Comparison of ENCODE assay signal across 24 mouse cellular contexts in genomic region chr6:47621039-47621438, GRCm38 (mm10). TPM values are rescaled to one million over a fixed set of nuclear protein-coding genes. Genes with fewer than 3 reads are reported as not detected.
DNase-seq lines count a peak whose midpoint lies in the region; ATAC-seq and TF ChIP-seq lines count a peak whose summit lies in the region.
"Had no signal": no experiment of that assay in that cellular context is flagged by ENCODE, and none has a peak within 500 bp of the region (broad histone marks: within the 10 kb centered on the region; RNA-seq: fewer than 3 reads in every experiment).

No protein-coding gene starts in this region.

- H3K27me3 ChIP-seq in CH12.LX (replicated peaks), result no peaks in the 10 kb centered on the region
- H3K27me3 ChIP-seq: embryonic facial prominence, embryonic 15.5 days; forebrain, embryonic 12.5 days; heart, embryonic 13.5 days; limb, embryonic 13.5 days had no signal

- peak; percentile 100 for TF ChIP-seq EP300 in CH12.LX (IDR thresholded peaks at IDR 0.05; ENCODE audit: low read length)

- no peak overlapping the region for H3K4me3 ChIP-seq in CH12.LX (replicated peaks in 1 of 3; ENCODE audit: low read depth in 2 of 3, low read length in 2 of 3, poor library complexity in 1 of 3)
- H3K4me3 ChIP-seq: embryonic facial prominence, embryonic 15.5 days; forebrain, embryonic 12.5 days; heart, embryonic 13.5 days; limb, embryonic 13.5 days had no signal

- peaks cover 8 to 43% of the 10 kb centered on the region in 2 experiments; a peak in 3 of 4 replicates for H3K4me1 ChIP-seq in CH12.LX (ENCODE audit: control insufficient read depth in 1 of 2, insufficient read depth in 2 of 2)
- H3K4me1 ChIP-seq: embryonic facial prominence, embryonic 15.5 days; forebrain, embryonic 12.5 days; heart, embryonic 13.5 days; limb, embryonic 13.5 days had no signal

- H3K9me3 ChIP-seq in CH12.LX (replicated peaks; ENCODE audit: low read length), result no peaks in the 10 kb centered on the region
- H3K9me3 ChIP-seq: embryonic facial prominence, embryonic 15.5 days; forebrain, embryonic 12.5 days; heart, embryonic 13.5 days; limb, embryonic 13.5 days had no signal

- H3K79me2 ChIP-seq in CH12.LX (replicated peaks; ENCODE audit: control insufficient read depth, extremely low read depth, insufficient read depth, poor library complexity, severe bottlenecking), result no peaks in the 10 kb centered on the region

- TF ChIP-seq POLR2A in CH12.LX (IDR thresholded peaks at IDR 0.05; ENCODE audit: low read depth, low read length), result peak; percentile 39; the same call in 1 of the 2 replicates

- ATAC-seq in erythroblast, adult 5-6 weeks (replicated peaks; ENCODE audit: low FRiP score, poor library complexity, severe bottlenecking), result no peak
- ATAC-seq: hindbrain, embryonic 16.5 days had no signal

- dilution Hi-C loops in CH12.LX (cut with MboI; ENCODE audit: extremely low pct_ligation_motif_present, extremely low pct_unique_long_range_greater_than_20kb, low sequenced_read_pairs), result no loop called here

- no peak for TF ChIP-seq CTCF in CH12.LX (conservative IDR thresholded peaks at IDR 0.05 in 1 of 2, IDR thresholded peaks at IDR 0.05 in 1 of 2; ENCODE audit: low read depth in 2 of 2, low read length in 2 of 2)

- no peak for TF ChIP-seq RAD21 in CH12.LX (IDR thresholded peaks at IDR 0.05; ENCODE audit: low read depth, low read length)

- DNase-seq in embryo, embryonic 10.5 days (ENCODE audit: low spot score), result peak; percentile 4
- no peak for DNase-seq in embryo, embryonic 11 days
- peak; percentile 97 for DNase-seq in CH12.LX (ENCODE audit: extremely low read depth)
- DNase-seq in induced T-regulatory cell, adult 2 months (ENCODE audit: low read depth), result peak; percentile 83
- DNase-seq in naive thymus-derived CD4-positive, alpha-beta T cell, adult 2 months (ENCODE audit: low read depth), result peak; percentile 14
- no peak for DNase-seq in layer of hippocampus, adult 9-11 months
- DNase-seq in ovary, postnatal 14 days (ENCODE audit: low spot score), result no peak
- DNase-seq: adrenal gland, postnatal 14 days; B cell, adult 2 months; cerebellum, adult 8-10 months; gastrocnemius, postnatal 25 days; heart, postnatal 4 days; kidney, adult 18-20 months; kidney, postnatal 25 days; lung, postnatal 10 days; thymus, postnatal 36 days had no signal

- H3K36me3 ChIP-seq in CH12.LX (replicated peaks in 1 of 2; ENCODE audit: control insufficient read depth in 1 of 2, insufficient read depth in 1 of 2, low read length in 1 of 2), result no peaks in the 10 kb centered on the region
- H3K36me3 ChIP-seq: embryonic facial prominence, embryonic 15.5 days; forebrain, embryonic 12.5 days; heart, embryonic 13.5 days; limb, embryonic 13.5 days had no signal

- peak overlapping the region; percentile 71 for H3K27ac ChIP-seq in CH12.LX (ENCODE audit: insufficient read depth, low read depth)
- H3K27ac ChIP-seq: embryonic facial prominence, embryonic 15.5 days; forebrain, embryonic 12.5 days; heart, embryonic 13.5 days; limb, embryonic 13.5 days; liver, embryonic 14.5 days had no signal

- H3K9ac ChIP-seq in CH12.LX (ENCODE audit: insufficient read depth, low read depth), result no peak overlapping the region
- H3K9ac ChIP-seq: embryonic facial prominence, embryonic 15.5 days; forebrain, embryonic 12.5 days; heart, embryonic 13.5 days; limb, embryonic 13.5 days; liver, embryonic 14.5 days had no signal

- in situ Hi-C loops in CH12.LX (cut with MboI; ENCODE audit: low pct_ligation_motif_present, low pct_unique_long_range_greater_than_20kb, low sequenced_read_pairs), result no loop called here

- peak overlapping the region; percentile 47 for H3K4me2 ChIP-seq in CH12.LX (ENCODE audit: insufficient read depth, low read depth, poor library complexity, severe bottlenecking)
- H3K4me2 ChIP-seq: embryonic facial prominence, embryonic 15.5 days; forebrain, embryonic 12.5 days; heart, embryonic 13.5 days; limb, embryonic 13.5 days; midbrain, embryonic 11.5 days had no signal

TF ChIP-seq in CH12.LX, 34 proteins besides CTCF, POLR2A, EP300 and RAD21:
- no peak for TF ChIP-seq SMC3 (IDR thresholded peaks at IDR 0.05; ENCODE audit: low read depth, low read length)
- no peak for TF ChIP-seq PAX5 (IDR thresholded peaks at IDR 0.05; ENCODE audit: low read length)
- TF ChIP-seq TCF12 (IDR thresholded peaks at IDR 0.05; ENCODE audit: low read depth, low read length), result peak; percentile 100
- no peak; the same call in 1 of the 2 replicates for TF ChIP-seq MXI1 (IDR thresholded peaks at IDR 0.05; ENCODE audit: low read depth, low read length)
- TF ChIP-seq CHD2 (IDR thresholded peaks at IDR 0.05; ENCODE audit: low read length), result peak; percentile 95
- TF ChIP-seq MEF2A (IDR thresholded peaks at IDR 0.05; ENCODE audit: borderline replicate concordance, low read depth, low read length), result peak; percentile 97
- peak; percentile 75; the same call in 1 of the 2 replicates for TF ChIP-seq MAX (IDR thresholded peaks at IDR 0.05; ENCODE audit: low read length)
- peak; percentile 95 for TF ChIP-seq MAFK (IDR thresholded peaks at IDR 0.05; ENCODE audit: insufficient replicate concordance, low read length)
- 0 out of 2 replicates have a peak, but pooled peaks have one; percentile 62 for TF ChIP-seq KAT2A (IDR thresholded peaks at IDR 0.05; ENCODE audit: insufficient replicate concordance, low read length)
- no peak for TF ChIP-seq GABPA (IDR thresholded peaks at IDR 0.05; ENCODE audit: insufficient replicate concordance, low read depth, low read length)
- peak; percentile 65 for TF ChIP-seq TBP (conservative IDR thresholded peaks at IDR 0.05; ENCODE audit: low read depth, low read length)
- TF ChIP-seq ZNF384 (IDR thresholded peaks at IDR 0.05; ENCODE audit: low read depth, low read length), result peak; percentile 56; the same call in 1 of the 2 replicates
- peak; percentile 99 for TF ChIP-seq BHLHE40 (IDR thresholded peaks at IDR 0.05; ENCODE audit: low read depth, low read length)
- no peak for TF ChIP-seq USF1 (IDR thresholded peaks at IDR 0.05; ENCODE audit: low read depth, low read length)
- no peak for TF ChIP-seq ZMIZ1 (IDR thresholded peaks at IDR 0.05; ENCODE audit: low read depth, low read length)
- no peak for TF ChIP-seq NELFE (IDR thresholded peaks at IDR 0.05; ENCODE audit: low read depth, low read length)
- TF ChIP-seq ELF1 (IDR thresholded peaks at IDR 0.05; ENCODE audit: low read depth, low read length), result peak; percentile 50; the same call in 1 of the 2 replicates
- TF ChIP-seq UBTF (IDR thresholded peaks at IDR 0.05; ENCODE audit: low read depth, low read length), result peak; percentile 65; the same call in 1 of the 2 replicates
- TF ChIP-seq JUN (IDR thresholded peaks at IDR 0.05; ENCODE audit: insufficient read depth, low read depth, low read length), result peak; percentile 100
- peak; percentile 100 for TF ChIP-seq RCOR1 (conservative IDR thresholded peaks at IDR 0.05; ENCODE audit: low read depth, low read length)
- peak; percentile 91 for TF ChIP-seq MYC (IDR thresholded peaks at IDR 0.05; ENCODE audit: low read depth, low read length)
- no peak for TF ChIP-seq ZC3H11A (IDR thresholded peaks at IDR 0.05; ENCODE audit: low read depth, low read length)
- TF ChIP-seq SIN3A (IDR thresholded peaks at IDR 0.05; ENCODE audit: low read length), result peak; percentile 88
- peak; percentile 100 for TF ChIP-seq IRF4 (IDR thresholded peaks at IDR 0.05; ENCODE audit: low read depth, low read length)
- peak; percentile 100 for TF ChIP-seq JUND (conservative IDR thresholded peaks at IDR 0.05; ENCODE audit: low read depth, low read length)
- peak; percentile 90 for TF ChIP-seq MAZ (IDR thresholded peaks at IDR 0.05; ENCODE audit: low read depth, low read length)
- peak; percentile 99 for TF ChIP-seq ETS1 (conservative IDR thresholded peaks at IDR 0.05; ENCODE audit: low read depth, low read length)
- no peak for TF ChIP-seq USF2 (conservative IDR thresholded peaks at IDR 0.05; ENCODE audit: low read depth, low read length)
- TF ChIP-seq CHD1 (IDR thresholded peaks at IDR 0.05; ENCODE audit: low read depth, low read length), result no peak
- no peak for TF ChIP-seq ZKSCAN1 (IDR thresholded peaks at IDR 0.05; ENCODE audit: borderline replicate concordance, low read depth, low read length)
- no peak for TF ChIP-seq E2F4 (IDR thresholded peaks at IDR 0.05; ENCODE audit: insufficient replicate concordance, low read depth, low read length)
- TF ChIP-seq NRF1 (IDR thresholded peaks at IDR 0.05; ENCODE audit: low read depth, low read length), result 0 out of 2 replicates have a peak, but pooled peaks have one; percentile 35
- TF ChIP-seq POLR2AphosphoS2 (IDR thresholded peaks at IDR 0.05; ENCODE audit: low read depth, low read length), result no peak
- no peak for TF ChIP-seq HCFC1 (IDR thresholded peaks at IDR 0.05; ENCODE audit: low read depth, low read length)

RNA-seq across cellular contexts. Expression of gene Ezh2, which starts 25.9 kb away (rescaled TPM):
- total RNA-seq in CH12.LX (2012; rRNA removed) (66.3 and 90.4 TPM in 2 replicates), CH12.LX (2014; rRNA removed) (126 and 154 TPM in 2 replicates)
- polyA plus RNA-seq in CH12.LX (2012; ENCODE audit: insufficient read length, low read depth), result 124 and 127 TPM in 2 replicates
- total RNA-seq in erythroblast, adult 5-6 weeks (2015; ENCODE audit: low replicate concordance), result 107 and 136 TPM in 2 replicates
- total RNA-seq in erythroblast, adult 5-6 weeks (2017; ENCODE audit: low replicate concordance), result 119 and 162 TPM in 2 replicates

Comparison
In these comparisons a context has a peak if more than half of its experiments do, and no peak if none do; other contexts are left out.
1. DNase-seq: peak in embryo, embryonic 10.5 days (single experiment), CH12.LX (single experiment), induced T-regulatory cell, adult 2 months (single experiment) and naive thymus-derived CD4-positive, alpha-beta T cell, adult 2 months (single experiment); none in embryo, embryonic 11 days (single experiment), layer of hippocampus, adult 9-11 months (single experiment) and ovary, postnatal 14 days (single experiment).